Mouse (Mus musculus) heart, adult 2 months (tissue): ENCODE results near the gene Slc16a10. TPM values are rescaled to one million over a fixed set of nuclear protein-coding genes. Genes with fewer than 3 reads are reported as not detected.
A peak's percentile ranks its signal among the peaks of the same experiment; 100 is the strongest.

Experiments
- DNase-seq, 2 experiments: peaks; one replicate each; pipeline ENCODE4 v3.0.0; 2021
- H3K27ac ChIP-seq: fragments of 200-600 bp; 2 replicates; pipeline ENCODE4 v1.8.1; 2022
- H3K27me3 ChIP-seq: fragments of 200-500 bp; 2 replicates; pipeline ENCODE4 v1.6.1; 2012; ENCODE audit warnings: mild to moderate bottlenecking, low read length, inconsistent platforms, mixed read lengths; ENCODE audit not compliant: control insufficient read depth, insufficient read depth
- H3K36me3 ChIP-seq: fragments of 200-500 bp; 2 replicates; pipeline ENCODE4 v1.6.1; 2012; ENCODE audit warnings: low read length, inconsistent platforms; ENCODE audit not compliant: control insufficient read depth, insufficient read depth
- H3K4me1 ChIP-seq: fragments of 200-500 bp; 2 replicates; pipeline ENCODE4 v1.6.1; 2011; ENCODE audit warnings: low read length; ENCODE audit not compliant: control insufficient read depth, insufficient read depth
- H3K4me3 ChIP-seq: fragments of 200-600 bp; 2 replicates; pipeline ENCODE4 v1.8.1; 2022
- H3K79me2 ChIP-seq: fragments of 200-500 bp; replicated peaks from 2 replicates; pipeline ENCODE4 v1.6.1; 2012; ENCODE audit warnings: mild to moderate bottlenecking, inconsistent platforms, low read length, moderate library complexity, mixed read lengths; ENCODE audit not compliant: control insufficient read depth, insufficient read depth
- H3K9ac ChIP-seq: fragments of 200-500 bp; 2 replicates; pipeline ENCODE4 v1.6.1; 2012; ENCODE audit warnings: low read depth, mild to moderate bottlenecking, control low read depth, inconsistent platforms, low read length, mixed read lengths
- CTCF ChIP-seq: fragments of 200-600 bp; IDR thresholded peaks from 2 replicates; pipeline ENCODE4 v1.8.1; 2022; ENCODE audit warnings: antibody characterized with exemption, mild to moderate bottlenecking, moderate library complexity
- EP300 ChIP-seq: fragments of 200-500 bp; IDR thresholded peaks from 2 replicates; pipeline ENCODE4 v1.6.1; 2011; ENCODE audit warnings: low read depth, low read length, control low read depth; ENCODE audit not compliant: insufficient read depth
- POLR2A ChIP-seq: fragments of 200-500 bp; IDR thresholded peaks from 2 replicates; pipeline ENCODE4 v1.6.1; 2011; ENCODE audit warnings: mild to moderate bottlenecking, low read depth, low read length, control low read depth; ENCODE audit not compliant: insufficient read depth
- WGBS: fragments of 180-500 bp; shearing (Covaris S2); methylation state at CpG from one replicate; pipeline ENCODE4 v1.1.7; 2018; 5-methylcytosine and 5-hydroxymethylcytosine counted together
- intact Hi-C: fragments of 180-260 bp; cut with DNase I; formaldehyde crosslinking; loops from one replicate; pipeline ENCODE4 v1.15.1; 2025
- polyA plus RNA-seq: library from polyadenylated mRNA; depleted of rRNA; stranded (reverse); fragments of >200 nt; gene quantifications from 2 replicates; pipeline ENCODE4 v1.2.3, GENCODE M21; 2012
- total RNA-seq, 2 experiments: library from RNA; stranded (reverse); gene quantifications; 2 replicates each; pipeline ENCODE4 v1.2.3; 2021

Gene Slc16a10
- total and polyA plus RNA-seq, 3 experiments = 15.3 to 21.9 (median 21.0) TPM

DNA sequence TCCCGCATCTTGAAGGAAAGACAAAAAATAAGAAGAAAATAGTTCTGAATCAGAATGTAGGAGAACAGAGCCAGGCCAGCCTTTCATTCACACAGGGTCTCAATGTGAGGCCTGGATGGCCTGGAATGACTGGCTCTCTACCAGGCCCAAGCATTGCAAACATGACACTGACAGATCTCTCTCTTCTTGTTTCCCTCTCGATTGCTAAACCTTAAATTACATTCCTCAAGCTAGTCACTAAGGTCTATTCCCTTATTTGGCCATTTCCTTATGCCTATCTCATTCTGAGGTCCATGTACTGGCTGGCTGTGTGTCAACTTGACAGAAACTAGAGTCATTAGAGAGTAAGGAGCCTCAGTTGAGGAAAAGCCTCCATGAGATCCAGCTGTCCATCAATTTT, 38.0 kb upstream of the Slc16a10 start:
- Histone ChIP-seq H3K4me1 (no peaks in the 10 kb centered on the region), H3K9ac (no peak overlapping the region), H3K4me3 (no peak overlapping the region), H3K27ac (no peak overlapping the region), H3K27me3 (no peaks in the 10 kb centered on the region), H3K36me3 (no peaks in the 10 kb centered on the region), H3K79me2 (no peaks in the 10 kb centered on the region)
- 72% methylated on average over 2 of the region's 2 CpGs for WGBS
- intact Hi-C loops = no loop called here
- TF ChIP-seq CTCF = no peak
- no peak for TF ChIP-seq EP300
- no peak for TF ChIP-seq POLR2A
- DNase-seq = no peak

- TF ChIP-seq POLR2A (no peak), EP300 (no peak), CTCF (peak; percentile 16; the same call in 1 of the 2 replicates)
- no peaks in the 10 kb centered on the region for H3K79me2 ChIP-seq
- intact Hi-C loops = no loop called here
Measured at GRCm38 (mm10) chr10:40179142-40179541, 37.1 kb upstream of the Slc16a10 start.

GRCm38 (mm10) chr10:40177323-40177962, 35.4 kb upstream of the Slc16a10 start:
- intact Hi-C loops = no loop called here
- no peak overlapping the region for H3K27ac ChIP-seq
- H3K27me3 ChIP-seq = no peaks in the 10 kb centered on the region
- H3K9ac ChIP-seq = no peak overlapping the region
- WGBS = 18% methylated on average over 6 of the region's 6 CpGs
- no peak for TF ChIP-seq POLR2A
- TF ChIP-seq CTCF = no peak
- no peak for TF ChIP-seq EP300
- no peaks in the 10 kb centered on the region for H3K79me2 ChIP-seq
- no peaks in the 10 kb centered on the region for H3K36me3 ChIP-seq
- no peak overlapping the region; the same call in 1 of the 2 replicates for H3K4me3 ChIP-seq
- DNase-seq = peak; percentile 35 to 64
- H3K4me1 ChIP-seq = no peaks in the 10 kb centered on the region

More at GRCm38 (mm10) chr10:40179142-40179541, 37.1 kb upstream of the Slc16a10 start:
- no peak for DNase-seq
- no peaks in the 10 kb centered on the region for H3K4me1 ChIP-seq
- no peaks in the 10 kb centered on the region for H3K27me3 ChIP-seq
- no peaks in the 10 kb centered on the region for H3K36me3 ChIP-seq
- no peak overlapping the region for H3K4me3 ChIP-seq
- no peak overlapping the region for H3K27ac ChIP-seq
- 92% methylated on average over 5 of the region's 5 CpGs for WGBS
- no peak overlapping the region for H3K9ac ChIP-seq

GRCm38 (mm10) chr10:40172136-40172535, 30.1 kb upstream of the Slc16a10 start:
- no peak for TF ChIP-seq EP300
- TF ChIP-seq CTCF = no peak
- TF ChIP-seq POLR2A = no peak
- no peaks in the 10 kb centered on the region for H3K27me3 ChIP-seq
- H3K9ac ChIP-seq = no peak overlapping the region
- no peaks in the 10 kb centered on the region for H3K79me2 ChIP-seq
- DNase-seq = no peak
- intact Hi-C loops = no loop called here
- no peak overlapping the region for H3K27ac ChIP-seq
- no peaks in the 10 kb centered on the region for H3K4me1 ChIP-seq
- H3K36me3 ChIP-seq = no peaks in the 10 kb centered on the region
- no peak overlapping the region for H3K4me3 ChIP-seq
- 89% methylated on average over 6 of the region's 6 CpGs for WGBS

- Histone ChIP-seq H3K27ac (no peak overlapping the region), H3K27me3 (no peaks in the 10 kb centered on the region), H3K36me3 (no peaks in the 10 kb centered on the region), H3K79me2 (no peaks in the 10 kb centered on the region), H3K4me1 (no peaks in the 10 kb centered on the region), H3K4me3 (no peak overlapping the region), H3K9ac (no peak overlapping the region)
- DNase-seq = no peak
- intact Hi-C loops = no loop called here
- 78% methylated on average over 7 of the region's 8 CpGs for WGBS
- TF ChIP-seq CTCF = no peak
- no peak for TF ChIP-seq EP300
- TF ChIP-seq POLR2A = no peak
Measured at GRCm38 (mm10) chr10:40171211-40171610, 29.2 kb upstream of the Slc16a10 start.

DNA sequence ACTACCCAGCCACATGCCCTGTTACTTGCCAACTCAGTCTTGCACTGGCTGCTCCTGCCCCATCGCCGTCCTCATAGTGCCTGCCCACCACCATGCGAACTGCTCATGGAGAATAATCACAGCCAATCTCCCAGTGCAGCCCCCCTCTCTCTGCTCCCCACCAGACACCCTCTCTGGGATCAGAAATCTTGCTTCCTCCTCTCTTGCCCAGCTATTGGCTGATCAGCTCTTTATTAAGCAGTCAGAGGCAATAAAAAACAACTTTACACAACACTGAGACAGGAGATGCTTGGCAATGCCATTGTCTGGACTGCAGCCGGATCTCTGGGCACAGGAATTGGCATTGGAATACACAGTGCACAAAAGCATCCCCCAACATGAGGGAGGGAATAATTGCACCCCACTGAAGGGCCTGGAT, 28.1 kb upstream of the Slc16a10 start:
- Histone ChIP-seq H3K27me3 (no peaks in the 10 kb centered on the region), H3K36me3 (no peaks in the 10 kb centered on the region), H3K9ac (no peak overlapping the region), H3K27ac (no peak overlapping the region), H3K79me2 (no peaks in the 10 kb centered on the region), H3K4me1 (no peaks in the 10 kb centered on the region), H3K4me3 (no peak overlapping the region)
- intact Hi-C loops = no loop called here
- TF ChIP-seq CTCF = no peak
- no peak for TF ChIP-seq EP300
- no peak for TF ChIP-seq POLR2A
- 92% methylated on average over 4 of the region's 4 CpGs for WGBS
- no peak for DNase-seq
